Mouse (Mus musculus) ES-Bruce4 (cell line): Measurements from ENCODE around the gene Retreg1.

Source experiments
- CTCF ChIP-seq: IDR thresholded peaks from one replicate; pipeline ENCODE4 v1.8.1; 2011; ENCODE audit warnings: low read depth, low read length
- POLR2A ChIP-seq: IDR thresholded peaks from one replicate; pipeline ENCODE4 v1.8.1; 2011; ENCODE audit warnings: low read length; ENCODE audit not compliant: insufficient read depth

- no peak for TF ChIP-seq CTCF
- no peak for TF ChIP-seq POLR2A
These were observed 77.9 kb downstream of the Retreg1 start for GRCm38 (mm10) chr15:25920886-25921285.
